Mouse (Mus musculus) heart, postnatal 4 days (tissue): ENCODE results near the gene Sdk1. TPM values are rescaled to one million over a fixed set of nuclear protein-coding genes. Genes with fewer than 3 reads are reported as not detected.

Source experiments
- total RNA-seq, 2 experiments: library from RNA; stranded (reverse); gene quantifications; 2 replicates each; pipeline ENCODE4 v1.2.3; 2021

Sdk1 gene
- total RNA-seq, 2 experiments from 2014 or later, result 14.1 to 16.1 TPM

Other genes with a start within 250 kb of the Sdk1 start
- gene Card11, start 240.9 kb upstream of the Sdk1 start, total RNA-seq, result under 1 TPM; 0.14 to 0.38 TPM